Mouse (Mus musculus) thymus, adult 2 months (tissue): Measurements from ENCODE around the gene Prr7.

ENCODE experiments used
- CTCF ChIP-seq: fragments of 200-500 bp; IDR thresholded peaks from 2 replicates; pipeline ENCODE4 v1.5.1; 2012; ENCODE audit warnings: mild to moderate bottlenecking, control low read depth, low read length, moderate library complexity, borderline replicate concordance; ENCODE audit not compliant: control insufficient read depth, poor library complexity, insufficient read depth; ENCODE audit errors: extremely low read depth
- POLR2A ChIP-seq: fragments of 200-500 bp; IDR thresholded peaks from 2 replicates; pipeline ENCODE4 v1.6.1; 2012; ENCODE audit warnings: mild to moderate bottlenecking, low read length, control low read depth, moderate library complexity; ENCODE audit not compliant: control insufficient read depth, poor library complexity, insufficient read depth; ENCODE audit errors: extremely low read depth

- TF ChIP-seq POLR2A (no peak), CTCF (no peak)
These were observed 20.2 kb upstream of the Prr7 start for GRCm38 (mm10) chr13:55443799-55444285.
